Mouse (Mus musculus) embryonic facial prominence, embryonic 13.5 days (tissue): Measurements from ENCODE around the gene C1qtnf3. TPM values are rescaled to one million over a fixed set of nuclear protein-coding genes. Genes with fewer than 3 reads are reported as not detected.

ENCODE experiments used
- ATAC-seq: fragments of 200-750 bp; cut with Nextera tagmentation; 2 replicates; pipeline ENCODE4 v1.8.0; 2017; ENCODE audit warnings: low read depth; ENCODE audit not compliant: insufficient number of reproducible peaks, insufficient read depth, low FRiP score, low TSS enrichment
- H3K27ac ChIP-seq: fragments of 300-500 bp; sonication (generic); 2 replicates; pipeline ENCODE4 v1.5.1; 2015; ENCODE audit warnings: moderate library complexity, mild to moderate bottlenecking, inconsistent platforms
- H3K27me3 ChIP-seq: fragments of 300-500 bp; sonication (generic); 2 replicates; pipeline ENCODE4 v1.6.1; 2015; ENCODE audit warnings: mild to moderate bottlenecking, inconsistent platforms
- H3K36me3 ChIP-seq: fragments of 300-500 bp; sonication (generic); 2 replicates; pipeline ENCODE4 v1.6.1; 2015; ENCODE audit warnings: mild to moderate bottlenecking, inconsistent platforms
- H3K4me1 ChIP-seq: fragments of 300-500 bp; sonication (generic); 2 replicates; pipeline ENCODE4 v1.6.1; 2015; ENCODE audit warnings: inconsistent platforms
- H3K4me2 ChIP-seq: fragments of 300-500 bp; sonication (generic); 2 replicates; pipeline ENCODE4 v1.6.1; 2015; ENCODE audit warnings: moderate library complexity, mild to moderate bottlenecking, inconsistent platforms
- H3K4me3 ChIP-seq: fragments of 300-500 bp; sonication (generic); 2 replicates; pipeline ENCODE4 v1.5.1; 2015; ENCODE audit warnings: mild to moderate bottlenecking, inconsistent platforms
- H3K9ac ChIP-seq: fragments of 300-500 bp; sonication (generic); 2 replicates; pipeline ENCODE4 v1.6.1; 2015; ENCODE audit warnings: mild to moderate bottlenecking, inconsistent platforms
- H3K9me3 ChIP-seq: fragments of 300-500 bp; sonication (generic); 2 replicates; pipeline ENCODE4 v1.6.1; 2016; ENCODE audit warnings: inconsistent platforms
- WGBS: fragments of 180-500 bp; shearing (Covaris S2); methylation state at CpG from one replicate; pipeline ENCODE4 v1.1.7; 2015; ENCODE audit warnings: mixed read lengths; 5-methylcytosine and 5-hydroxymethylcytosine counted together
- polyA plus RNA-seq: library from polyadenylated mRNA; unstranded; fragments of >200 nt; fragmentation: Nextera tagmentation; extraction: Ambion mirVana; gene quantifications from 2 replicates; pipeline ENCODE4 v1.2.1, GENCODE M21; 2015

The C1qtnf3 gene
- polyA plus RNA-seq, 1 experiment from 2014 or later, result 4.2 TPM

GRCm38 (mm10) chr15:11000421-11000820 is 48.3 kb downstream of the C1qtnf3 start, which contains the start of gene Slc45a2:
Slc45a2 (plus strand) TSS chr15:11000721.
- no peak for ATAC-seq
- Histone ChIP-seq H3K27me3 (no peaks in the 10 kb centered on the region), H3K27ac (no peak within 1 kb of the TSS), H3K36me3 (peaks cover 11% of the 10 kb centered on the region), H3K4me1 (no peaks in the 10 kb centered on the region), H3K9me3 (no peaks in the 10 kb centered on the region), H3K4me2 (0 out of 2 replicates have a peak within 1 kb of the TSS, but pooled peaks have one; percentile 14), H3K4me3 (no peak within 1 kb of the TSS), H3K9ac (no peak within 1 kb of the TSS)
- 44% methylated on average over 7 of the region's 7 CpGs for WGBS

- no peak overlapping the region for H3K27ac ChIP-seq
- H3K4me2 ChIP-seq, result no peak overlapping the region
- H3K9ac ChIP-seq, result no peak overlapping the region
- no peaks in the 10 kb centered on the region for H3K27me3 ChIP-seq
- H3K9me3 ChIP-seq, result no peaks in the 10 kb centered on the region
- 81% methylated on average over 4 of the region's 4 CpGs for WGBS
- no peaks in the 10 kb centered on the region for H3K36me3 ChIP-seq
- H3K4me3 ChIP-seq, result no peak overlapping the region
- ATAC-seq, result no peak
- no peaks in the 10 kb centered on the region for H3K4me1 ChIP-seq
Observed at GRCm38 (mm10) chr15:11003791-11004190, 51.7 kb downstream of the C1qtnf3 start.

GRCm38 (mm10) chr15:11004646-11005045 is 52.5 kb downstream of the C1qtnf3 start:
- 83% methylated on average over 6 of the region's 6 CpGs for WGBS
- Histone ChIP-seq H3K4me2 (no peak overlapping the region), H3K27ac (no peak overlapping the region), H3K4me3 (no peak overlapping the region), H3K36me3 (no peaks in the 10 kb centered on the region), H3K27me3 (no peaks in the 10 kb centered on the region), H3K4me1 (no peaks in the 10 kb centered on the region), H3K9me3 (no peaks in the 10 kb centered on the region), H3K9ac (no peak overlapping the region)
- ATAC-seq, result no peak

- Histone ChIP-seq H3K9me3 (no peaks in the 10 kb centered on the region), H3K27ac (no peak overlapping the region), H3K9ac (no peak overlapping the region), H3K4me3 (no peak overlapping the region), H3K27me3 (no peaks in the 10 kb centered on the region), H3K36me3 (no peaks in the 10 kb centered on the region), H3K4me1 (no peaks in the 10 kb centered on the region), H3K4me2 (no peak overlapping the region)
- no peak for ATAC-seq
- WGBS, result 18% methylated on average over 5 of the region's 5 CpGs
Observed at GRCm38 (mm10) chr15:11008756-11009155, 56.6 kb downstream of the C1qtnf3 start.

- H3K36me3 ChIP-seq, result no peaks in the 10 kb centered on the region
- 0 out of 2 replicates have a peak, but pooled peaks have one; percentile 15 for ATAC-seq
- H3K27ac ChIP-seq, result no peak overlapping the region
- no peaks in the 10 kb centered on the region for H3K27me3 ChIP-seq
- no peak overlapping the region for H3K9ac ChIP-seq
- no peak overlapping the region for H3K4me3 ChIP-seq
- no peaks in the 10 kb centered on the region for H3K4me1 ChIP-seq
- WGBS, result 87% methylated on average over 11 of the region's 11 CpGs
- no peak overlapping the region for H3K4me2 ChIP-seq
- H3K9me3 ChIP-seq, result no peaks in the 10 kb centered on the region
Observed at GRCm38 (mm10) chr15:11010976-11011548, 58.9 kb downstream of the C1qtnf3 start.

GRCm38 (mm10) chr15:11014931-11015330 is 62.8 kb downstream of the C1qtnf3 start:
- WGBS, result 34% methylated on average over 2 of the region's 2 CpGs
- no peak for ATAC-seq
- H3K9ac ChIP-seq, result no peak overlapping the region

GRCm38 (mm10) chr15:11026801-11027561 is 74.8 kb downstream of the C1qtnf3 start:
- Histone ChIP-seq H3K4me2 (no peak overlapping the region), H3K36me3 (no peaks in the 10 kb centered on the region), H3K9ac (no peak overlapping the region), H3K4me3 (no peak overlapping the region), H3K27ac (no peak overlapping the region), H3K4me1 (peaks cover 4% of the 10 kb centered on the region), H3K9me3 (no peaks in the 10 kb centered on the region), H3K27me3 (no peaks in the 10 kb centered on the region)
- ATAC-seq, result no peak
- WGBS, result 75% methylated on average over 4 of the region's 4 CpGs

More at GRCm38 (mm10) chr15:11014931-11015330, 62.8 kb downstream of the C1qtnf3 start:
- H3K27me3 ChIP-seq, result no peaks in the 10 kb centered on the region
- H3K36me3 ChIP-seq, result no peaks in the 10 kb centered on the region
- no peak overlapping the region for H3K4me3 ChIP-seq
- no peak overlapping the region for H3K4me2 ChIP-seq
- no peaks in the 10 kb centered on the region for H3K9me3 ChIP-seq
- no peaks in the 10 kb centered on the region for H3K4me1 ChIP-seq
- H3K27ac ChIP-seq, result no peak overlapping the region

Other genes starting within 250 kb of the C1qtnf3 start
- 78.9 and 87.3 TPM in 2 replicates for gene Rai14, start 237.7 kb upstream of the C1qtnf3 start, polyA plus RNA-seq
- 18.7 and 23.5 TPM in 2 replicates for gene Amacr, start 29.4 kb downstream of the C1qtnf3 start, polyA plus RNA-seq
- gene Slc45a2, start 48.4 kb downstream of the C1qtnf3 start, polyA plus RNA-seq, result 0.72 and 0.81 TPM in 2 replicates
- 2.7 and 3.0 TPM in 2 replicates for gene Rxfp3, start 85.7 kb downstream of the C1qtnf3 start, polyA plus RNA-seq
- gene Adamts12, start 112.5 kb downstream of the C1qtnf3 start, polyA plus RNA-seq, result 6.0 and 6.6 TPM in 2 replicates